In genomic region chr2:119034656-119035396, GRCm38 (mm10) we compare ENCODE assay signal across 8 mouse cellular contexts. TPM values are rescaled to one million over a fixed set of nuclear protein-coding genes. Genes with fewer than 3 reads are reported as not detected.
DNase-seq lines count a peak whose midpoint lies in the region; ATAC-seq lines count a peak whose summit lies in the region.

Gene Rpusd2, plus strand, starts transcription at chr2:119034790.

- DNase-seq in adrenal gland, adult 18-20 months (ENCODE audit: low spot score in 2 of 2) = peak; percentile 87 to 89
- peak; percentile 97 for DNase-seq in embryo, embryonic 11 days
- DNase-seq in gastrocnemius, postnatal 25 days = peak; percentile 89
- DNase-seq in intestine, embryonic 14.5 days (ENCODE audit: low spot score) = peak; percentile 95
- DNase-seq in left cerebral cortex, postnatal 14 days (ENCODE audit: low spot score in 2 of 2) = peak; percentile 93 to 95
- peak; percentile 96 for DNase-seq in mesoderm, embryonic 11.5 days (ENCODE audit: low read depth, low spot score)
- DNase-seq in right cerebral cortex, postnatal 36 days (ENCODE audit: low spot score in 2 of 2) = peak; percentile 90 to 93
- DNase-seq in yolk sac, embryonic 10.5 days (ENCODE audit: low spot score) = peak; percentile 97

- peaks cover 28% of the 10 kb centered on the region for H3K36me3 ChIP-seq in intestine, embryonic 14.5 days (ENCODE audit: control insufficient read depth, insufficient read depth, low read length)

- peaks cover 5% of the 10 kb centered on the region; the same call in 1 of the 2 replicates for H3K4me1 ChIP-seq in intestine, embryonic 14.5 days (replicated peaks; ENCODE audit: control insufficient read depth, insufficient read depth, low read length)

- peak within 1 kb of the TSS; percentile 81 for H3K27ac ChIP-seq in intestine, embryonic 14.5 days (ENCODE audit: low read depth)

- peak; percentile 95 for ATAC-seq in intestine, embryonic 14.5 days (replicated peaks; ENCODE audit: low FRiP score, low TSS enrichment, low read depth)

- peak within 1 kb of the TSS; percentile 91 for H3K4me3 ChIP-seq in intestine, embryonic 14.5 days (ENCODE audit: low read depth, low read length)

- H3K9ac ChIP-seq in intestine, embryonic 14.5 days (ENCODE audit: low read length) = peak within 1 kb of the TSS; percentile 68

- no peaks in the 10 kb centered on the region for H3K9me3 ChIP-seq in intestine, embryonic 14.5 days (ENCODE audit: control insufficient read depth, low read length)

- H3K27me3 ChIP-seq in intestine, embryonic 14.5 days (replicated peaks; ENCODE audit: control insufficient read depth, insufficient read depth, low read length) = no peaks in the 10 kb centered on the region

- peak within 1 kb of the TSS; percentile 72 for H3K4me2 ChIP-seq in intestine, embryonic 14.5 days (ENCODE audit: low read length)

- under 1% methylated on average over 49 of the region's 49 CpGs for WGBS in intestine, embryonic 14.5 days

- intact Hi-C loops in left cerebral cortex, postnatal 14 days (cut with DNase I) = no loop called here

RNA-seq across cellular contexts. Expression of gene Rpusd2, which starts in this region (rescaled TPM):
- 1 to 10 TPM; 4.4 to 5.9 TPM for total RNA-seq in adrenal gland, adult 18-20 months (2021)
- 1 to 10 TPM; 2.4 to 2.5 TPM for total RNA-seq in gastrocnemius, postnatal 25 days (2021)
- 4.7 and 4.8 TPM in 2 replicates for polyA plus RNA-seq in intestine, embryonic 14.5 days (2014; fragmentation: Nextera tagmentation; extraction: Ambion mirVana)
- total RNA-seq in left cerebral cortex, postnatal 14 days (2021) = 1 to 10 TPM; 5.5 to 6.6 TPM

Comparison
In these comparisons a context has a peak if more than half of its experiments do, and no peak if none do; other contexts are left out.
1. Peak in every context shown above with its lines: DNase-seq, ATAC-seq, H3K4me3 ChIP-seq and H3K27ac ChIP-seq.